Mouse (Mus musculus): ENCODE measurements around the gene Mrvi1. TPM values are rescaled to one million over a fixed set of nuclear protein-coding genes. Genes with fewer than 3 reads are reported as not detected.
"Not testable (repeated sequence)": the region's sequence is repeated elsewhere in the genome, so short reads cannot be mapped to it uniquely, and the experiment has no call there.

Mrvi1 gene
- total and polyA plus RNA-seq, 2 experiments from 2014 or later = 0.88 to 2.7 TPM

- ATAC-seq (ENCODE audit: low FRiP score) (no peak), DNase-seq (ENCODE audit: low spot score) (no peak)
- no peak for TF ChIP-seq CTCF (IDR thresholded peaks at IDR 0.05)
- Histone ChIP-seq H3K9me3 (ENCODE audit: low read length) (no peaks in the 10 kb centered on the region), H3K36me3 (ENCODE audit: insufficient read depth, low read length) (no peaks in the 10 kb centered on the region), H3K9ac (replicated peaks; ENCODE audit: low read length, poor library complexity, severe bottlenecking) (no peak overlapping the region), H3K4me3 (ENCODE audit: low read depth, low read length) (no peak overlapping the region), H3K27me3 (ENCODE audit: insufficient read depth, low read length) (no peaks in the 10 kb centered on the region), H3K4me1 (ENCODE audit: insufficient read depth, low read length) (no peaks in the 10 kb centered on the region), H3K4me2 (ENCODE audit: low read depth, low read length, poor library complexity, severe bottlenecking) (no peak overlapping the region), H3K27ac (ENCODE audit: low read depth, low read length) (no peak overlapping the region)
- 77% methylated on average over 8 of the region's 8 CpGs for WGBS
Observed at GRCm38 (mm10) chr7:110908209-110909144, 73.8 kb downstream of the Mrvi1 start.

- no peaks in the 10 kb centered on the region for H3K9me3 ChIP-seq (ENCODE audit: low read length)
- H3K9ac ChIP-seq (replicated peaks; ENCODE audit: low read length, poor library complexity, severe bottlenecking) = no peak overlapping the region
- no peak for ATAC-seq (ENCODE audit: low FRiP score)
- no peak for DNase-seq (ENCODE audit: low spot score)
- H3K4me2 ChIP-seq (ENCODE audit: low read depth, low read length, poor library complexity, severe bottlenecking) = no peak overlapping the region
- no peak for TF ChIP-seq CTCF (IDR thresholded peaks at IDR 0.05)
- H3K27me3 ChIP-seq (ENCODE audit: insufficient read depth, low read length) = no peaks in the 10 kb centered on the region
- H3K4me1 ChIP-seq (ENCODE audit: insufficient read depth, low read length) = no peaks in the 10 kb centered on the region
- H3K4me3 ChIP-seq (ENCODE audit: low read depth, low read length) = no peak overlapping the region
- H3K27ac ChIP-seq (ENCODE audit: low read depth, low read length) = no peak overlapping the region
- WGBS = 89% methylated on average over 2 of the region's 2 CpGs
- H3K36me3 ChIP-seq (ENCODE audit: insufficient read depth, low read length) = no peaks in the 10 kb centered on the region
Observed at GRCm38 (mm10) chr7:110906566-110906965, 75.7 kb downstream of the Mrvi1 start.

- no peak for TF ChIP-seq CTCF (IDR thresholded peaks at IDR 0.05)
- no peak for DNase-seq (ENCODE audit: low spot score)
- H3K4me1 ChIP-seq (ENCODE audit: insufficient read depth, low read length) = no peaks in the 10 kb centered on the region
- H3K27ac ChIP-seq (ENCODE audit: low read depth, low read length) = no peak overlapping the region
- H3K9me3 ChIP-seq (ENCODE audit: low read length) = no peaks in the 10 kb centered on the region
- no peaks in the 10 kb centered on the region for H3K27me3 ChIP-seq (ENCODE audit: insufficient read depth, low read length)
- no peak overlapping the region for H3K4me3 ChIP-seq (ENCODE audit: low read depth, low read length)
- 80% methylated on average over 7 of the region's 7 CpGs for WGBS
- H3K9ac ChIP-seq (replicated peaks; ENCODE audit: low read length, poor library complexity, severe bottlenecking) = no peak overlapping the region
- H3K36me3 ChIP-seq (ENCODE audit: insufficient read depth, low read length) = no peaks in the 10 kb centered on the region
- no peak for ATAC-seq (ENCODE audit: low FRiP score)
- no peak overlapping the region for H3K4me2 ChIP-seq (ENCODE audit: low read depth, low read length, poor library complexity, severe bottlenecking)
Observed at GRCm38 (mm10) chr7:110903226-110903625, 79.0 kb downstream of the Mrvi1 start.

GRCm38 (mm10) chr7:110897202-110897601, 85.1 kb downstream of the Mrvi1 start:
- 86% methylated on average over 8 of the region's 8 CpGs for WGBS

GRCm38 (mm10) chr7:110896453-110896852, 85.8 kb downstream of the Mrvi1 start:
- no peak for TF ChIP-seq CTCF (IDR thresholded peaks at IDR 0.05)
- WGBS = 87% methylated on average over 7 of the region's 7 CpGs
- no peaks in the 10 kb centered on the region for H3K36me3 ChIP-seq (ENCODE audit: insufficient read depth, low read length)
- no peak overlapping the region for H3K4me2 ChIP-seq (ENCODE audit: low read depth, low read length, poor library complexity, severe bottlenecking)
- H3K27me3 ChIP-seq (ENCODE audit: insufficient read depth, low read length) = no peaks in the 10 kb centered on the region
- no peaks in the 10 kb centered on the region for H3K9me3 ChIP-seq (ENCODE audit: low read length)
- no peak overlapping the region for H3K4me3 ChIP-seq (ENCODE audit: low read depth, low read length)
- H3K9ac ChIP-seq (replicated peaks; ENCODE audit: low read length, poor library complexity, severe bottlenecking) = no peak overlapping the region
- H3K4me1 ChIP-seq (ENCODE audit: insufficient read depth, low read length) = no peaks in the 10 kb centered on the region
- DNase-seq (ENCODE audit: low spot score) = no peak
- H3K27ac ChIP-seq (ENCODE audit: low read depth, low read length) = no peak overlapping the region
- ATAC-seq (ENCODE audit: low FRiP score) = no peak

More at GRCm38 (mm10) chr7:110897202-110897601, 85.1 kb downstream of the Mrvi1 start:
- Histone ChIP-seq H3K27me3 (ENCODE audit: insufficient read depth, low read length) (no peaks in the 10 kb centered on the region), H3K4me1 (ENCODE audit: insufficient read depth, low read length) (no peaks in the 10 kb centered on the region), H3K27ac (ENCODE audit: low read depth, low read length) (no peak overlapping the region), H3K4me2 (ENCODE audit: low read depth, low read length, poor library complexity, severe bottlenecking) (no peak overlapping the region), H3K9me3 (ENCODE audit: low read length) (no peaks in the 10 kb centered on the region), H3K36me3 (ENCODE audit: insufficient read depth, low read length) (no peaks in the 10 kb centered on the region), H3K9ac (replicated peaks; ENCODE audit: low read length, poor library complexity, severe bottlenecking) (no peak overlapping the region), H3K4me3 (ENCODE audit: low read depth, low read length) (no peak overlapping the region)
- no peak for ATAC-seq (ENCODE audit: low FRiP score)
- TF ChIP-seq CTCF (IDR thresholded peaks at IDR 0.05) = no peak
- no peak for DNase-seq (ENCODE audit: low spot score)

- not testable (repeated sequence) for H3K27me3 ChIP-seq (ENCODE audit: insufficient read depth, low read length); H3K4me2 ChIP-seq (ENCODE audit: low read depth, low read length, poor library complexity, severe bottlenecking); H3K27ac ChIP-seq (ENCODE audit: low read depth, low read length); H3K4me1 ChIP-seq (ENCODE audit: insufficient read depth, low read length); H3K9me3 ChIP-seq (ENCODE audit: low read length); H3K9ac ChIP-seq (replicated peaks; ENCODE audit: low read length, poor library complexity, severe bottlenecking); H3K36me3 ChIP-seq (ENCODE audit: insufficient read depth, low read length); DNase-seq (ENCODE audit: low spot score); ATAC-seq (ENCODE audit: low FRiP score); H3K4me3 ChIP-seq (ENCODE audit: low read depth, low read length)
- 84% methylated on average over 9 of the region's 10 CpGs for WGBS
Observed at GRCm38 (mm10) chr7:110895772-110896171, 86.5 kb downstream of the Mrvi1 start.

Measured in midbrain, postnatal 0 days (tissue).